Mouse (Mus musculus): ENCODE data around the gene Shq1. TPM values are rescaled to one million over a fixed set of nuclear protein-coding genes. Genes with fewer than 3 reads are reported as not detected.

Shq1 gene
- polyA plus RNA-seq, 1 experiment from 2014 or later: 16.3 TPM

DNA sequence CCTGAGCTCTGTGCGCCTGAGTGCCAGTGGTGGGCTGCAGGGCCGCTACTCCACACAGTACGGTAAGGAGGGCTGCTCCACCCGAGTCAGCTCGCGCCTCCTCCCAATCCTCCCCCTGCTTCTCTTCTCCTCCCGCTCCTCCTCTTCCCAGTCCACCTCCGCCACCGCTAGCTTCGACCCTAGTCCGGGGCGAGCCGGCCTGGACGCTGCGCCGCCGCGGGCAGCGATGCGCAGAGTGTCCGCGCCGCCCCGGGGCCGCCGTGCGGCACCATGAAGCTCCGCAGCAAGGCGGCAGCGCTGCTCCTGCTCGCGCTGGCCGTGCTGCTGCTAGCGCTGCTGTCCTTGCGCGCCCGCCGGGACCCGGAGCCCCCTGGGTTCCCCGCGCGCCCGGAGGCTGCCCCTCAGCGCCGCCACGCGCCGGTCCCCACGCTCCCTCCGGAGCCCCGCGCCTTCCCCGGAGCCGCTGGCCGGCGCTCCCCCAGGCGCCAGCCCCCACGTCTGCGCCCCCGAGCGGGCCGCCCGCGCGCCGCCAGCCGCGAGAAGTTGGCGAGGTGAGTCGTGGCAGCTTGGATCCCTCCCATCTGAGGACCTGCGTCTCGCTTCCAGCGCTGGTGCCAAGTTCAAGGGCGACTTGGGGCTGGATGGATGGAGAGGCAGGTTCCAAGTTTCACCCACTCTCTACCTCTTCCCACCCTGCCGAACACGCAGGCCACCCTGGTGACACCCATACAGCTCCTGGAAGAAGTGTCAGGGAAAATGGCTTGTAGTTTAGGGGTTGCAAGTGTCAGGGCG lies 33.8 kb upstream of the Shq1 start, which contains the start of gene Gxylt2:
Gene Gxylt2 (plus strand): TSS at position 161 of the 792 bp plus-strand sequence.
- Histone ChIP-seq H3K4me2 (replicated peaks) (peak within 1 kb of the TSS; percentile 96), H3K36me3 (no peaks in the 10 kb centered on the region), H3K9ac (peak within 1 kb of the TSS; percentile 78), H3K9me3 (replicated peaks) (no peaks in the 10 kb centered on the region), H3K4me1 (peaks cover 12% of the 10 kb centered on the region), H3K4me3 (peak within 1 kb of the TSS; percentile 70), H3K27me3 (peaks cover 36% of the 10 kb centered on the region), H3K27ac (peak within 1 kb of the TSS; percentile 30; the same call in 1 of the 2 replicates)
- ATAC-seq (ENCODE audit: low FRiP score): peak; percentile 88
- WGBS: 1% methylated on average over 63 of the region's 77 CpGs

DNA sequence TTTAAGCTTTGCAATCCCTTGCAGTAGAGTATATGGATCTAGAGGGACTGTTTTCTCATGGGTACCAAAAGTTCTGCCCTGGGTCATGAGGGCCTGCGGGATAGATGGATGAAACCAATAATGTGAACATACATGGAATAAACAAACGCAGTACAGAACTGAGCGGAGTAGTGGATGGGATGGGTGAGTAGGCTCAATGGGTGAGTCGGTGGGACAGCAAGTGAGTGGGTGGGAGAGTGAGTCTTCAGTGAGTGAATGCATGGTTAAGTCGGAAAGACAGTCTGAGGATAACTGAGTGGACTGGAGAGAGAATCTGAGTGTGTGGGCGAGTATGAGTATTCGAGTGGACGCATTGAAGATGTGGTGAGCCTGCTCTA lies 33.2 kb upstream of the Shq1 start:
- H3K9me3 ChIP-seq (replicated peaks): no peaks in the 10 kb centered on the region
- H3K4me3 ChIP-seq: peak overlapping the region; percentile 70
- no peaks in the 10 kb centered on the region for H3K36me3 ChIP-seq
- peak overlapping the region; percentile 78 for H3K9ac ChIP-seq
- H3K4me1 ChIP-seq: peaks cover 7% of the 10 kb centered on the region; the same call in 1 of the 2 replicates
- H3K27me3 ChIP-seq: peaks cover 36% of the 10 kb centered on the region
- peak; percentile 48; the same call in 1 of the 2 replicates for ATAC-seq (ENCODE audit: low FRiP score)
- H3K27ac ChIP-seq: no peak overlapping the region
- WGBS: 38% methylated on average over 8 of the region's 8 CpGs
- H3K4me2 ChIP-seq (replicated peaks): peak overlapping the region; percentile 96

DNA sequence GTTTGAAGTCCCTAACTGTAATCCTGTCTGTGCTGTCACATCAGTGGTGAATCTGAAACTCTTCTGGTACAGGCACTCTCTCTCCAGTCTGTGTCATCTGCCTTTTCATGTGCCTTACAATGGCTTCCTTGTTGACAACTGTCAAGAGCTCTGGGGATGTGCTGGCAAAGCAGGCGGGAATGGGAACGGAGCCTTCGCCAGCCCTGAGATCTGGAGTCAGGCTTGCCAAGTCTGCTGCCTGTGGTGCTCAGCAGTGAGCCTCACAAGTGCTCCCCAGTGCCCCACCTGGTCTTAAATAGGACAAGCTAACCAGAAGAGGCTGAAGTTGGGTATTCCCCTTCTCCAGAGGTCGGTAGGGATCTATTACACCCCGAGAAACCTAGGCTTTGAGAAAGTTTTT lies 29.8 kb upstream of the Shq1 start:
- Histone ChIP-seq H3K4me2 (replicated peaks) (no peak overlapping the region), H3K27me3 (peaks cover 28% of the 10 kb centered on the region), H3K27ac (no peak overlapping the region), H3K4me1 (peaks cover 7% of the 10 kb centered on the region; the same call in 1 of the 2 replicates), H3K4me3 (no peak overlapping the region), H3K9ac (no peak overlapping the region), H3K36me3 (no peaks in the 10 kb centered on the region), H3K9me3 (replicated peaks) (no peaks in the 10 kb centered on the region)
- no peak for ATAC-seq (ENCODE audit: low FRiP score)
- 68% methylated on average over 5 of the region's 5 CpGs for WGBS

DNA sequence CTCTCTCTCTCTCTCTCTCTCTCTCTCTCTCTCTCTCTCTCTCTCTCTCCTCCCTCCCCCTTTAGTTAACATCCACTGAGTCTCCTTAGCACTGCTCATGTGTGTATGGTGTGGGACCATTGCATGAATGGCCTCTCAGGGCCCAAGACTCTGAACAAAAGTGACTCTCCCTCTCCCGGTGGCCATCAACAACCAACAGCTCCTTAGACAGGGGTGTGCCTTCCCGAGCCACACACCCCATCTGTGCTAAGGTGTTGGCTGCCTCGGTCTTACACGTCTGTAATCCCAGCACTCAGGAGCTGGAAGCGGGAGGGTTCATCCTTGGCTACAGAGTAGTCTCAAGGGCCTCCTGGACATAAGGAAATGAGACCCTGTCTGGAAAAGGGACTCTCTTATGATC lies 29.0 kb upstream of the Shq1 start:
- Histone ChIP-seq H3K9ac (no peak overlapping the region), H3K4me1 (peaks cover 6% of the 10 kb centered on the region; the same call in 1 of the 2 replicates), H3K4me2 (replicated peaks) (no peak overlapping the region), H3K36me3 (no peaks in the 10 kb centered on the region), H3K4me3 (no peak overlapping the region), H3K9me3 (replicated peaks) (no peaks in the 10 kb centered on the region), H3K27ac (no peak overlapping the region), H3K27me3 (peaks cover 24% of the 10 kb centered on the region)
- 84% methylated on average over 5 of the region's 5 CpGs for WGBS
- ATAC-seq (ENCODE audit: low FRiP score): no peak

DNA sequence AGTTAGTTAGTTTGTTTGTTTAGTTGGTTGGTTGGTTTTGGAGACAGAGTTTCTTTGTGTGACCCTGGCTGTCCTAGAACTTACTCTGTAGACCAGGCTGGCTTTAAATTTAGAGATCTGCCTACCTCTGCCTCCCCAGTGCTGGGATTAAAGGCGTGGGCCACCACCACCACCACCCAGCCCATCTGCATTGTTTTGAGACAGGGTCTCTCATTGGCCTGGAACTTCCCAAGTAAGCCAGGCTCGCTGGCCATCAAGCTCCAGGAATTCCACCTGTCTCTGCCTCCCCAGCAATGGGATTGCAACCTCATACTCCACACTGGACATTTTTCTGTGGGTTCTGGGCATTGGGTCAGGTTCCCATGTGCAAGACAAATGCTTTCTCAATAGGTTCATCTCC lies 15.4 kb upstream of the Shq1 start:
- Histone ChIP-seq H3K36me3 (no peaks in the 10 kb centered on the region), H3K9ac (no peak overlapping the region), H3K4me3 (no peak overlapping the region), H3K9me3 (replicated peaks) (no peaks in the 10 kb centered on the region), H3K4me1 (no peaks in the 10 kb centered on the region), H3K4me2 (replicated peaks) (no peak overlapping the region), H3K27ac (no peak overlapping the region), H3K27me3 (no peaks in the 10 kb centered on the region)
- ATAC-seq (ENCODE audit: low FRiP score): no peak
- 78% methylated on average over 2 of the region's 2 CpGs for WGBS

DNA sequence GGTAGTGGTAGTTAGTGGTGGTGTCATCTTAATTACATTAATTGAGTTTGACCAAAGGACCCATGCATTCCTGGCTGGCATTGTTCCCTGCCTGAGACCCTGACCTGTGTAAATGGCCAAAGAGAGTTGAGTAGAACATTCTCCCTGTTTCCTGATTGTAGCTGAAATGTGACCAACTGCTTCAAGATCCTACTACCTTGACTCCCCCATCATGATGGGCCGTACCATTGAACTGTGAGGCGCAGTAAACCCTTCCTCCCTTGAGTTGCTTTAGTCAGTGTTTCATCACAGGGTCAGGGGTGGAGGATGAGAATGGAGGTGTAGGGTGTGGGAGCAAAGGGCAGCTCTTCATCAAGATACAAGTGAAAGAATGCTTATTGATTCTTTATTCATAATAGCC lies 7.7 kb upstream of the Shq1 start:
- H3K4me1 ChIP-seq: no peaks in the 10 kb centered on the region
- ATAC-seq (ENCODE audit: low FRiP score): no peak
- no peaks in the 10 kb centered on the region for H3K27me3 ChIP-seq
- H3K36me3 ChIP-seq: no peaks in the 10 kb centered on the region
- no peak overlapping the region for H3K9ac ChIP-seq
- H3K4me3 ChIP-seq: no peak overlapping the region
- no peak overlapping the region for H3K4me2 ChIP-seq (replicated peaks)
- WGBS: 91% methylated on average over 2 of the region's 2 CpGs
- no peak overlapping the region for H3K27ac ChIP-seq
- H3K9me3 ChIP-seq (replicated peaks): no peaks in the 10 kb centered on the region

DNA sequence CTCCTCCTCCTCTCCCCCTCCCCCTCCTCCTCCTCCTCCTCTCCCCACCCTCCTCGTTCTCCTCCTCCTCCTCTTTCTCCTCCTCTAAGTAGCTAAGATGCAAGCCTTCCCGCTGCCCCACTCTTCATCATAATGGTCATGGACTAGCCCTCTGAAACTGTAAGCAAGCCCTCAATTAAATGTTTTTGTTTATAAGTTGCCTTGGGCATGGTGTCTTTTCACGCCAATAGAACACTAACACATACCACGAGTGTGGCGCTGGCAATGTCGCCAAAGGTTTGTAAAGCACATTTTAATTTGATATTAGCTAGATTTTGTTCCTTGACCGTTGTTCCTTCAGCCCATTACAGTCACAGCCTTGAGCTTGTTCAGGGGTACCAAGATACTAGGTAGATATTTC lies 5.5 kb upstream of the Shq1 start:
- no peak overlapping the region for H3K4me3 ChIP-seq
- no peak overlapping the region for H3K27ac ChIP-seq
- WGBS: 87% methylated on average over 7 of the region's 7 CpGs
- H3K9ac ChIP-seq: no peak overlapping the region
- no peaks in the 10 kb centered on the region for H3K9me3 ChIP-seq (replicated peaks)
- no peak overlapping the region for H3K4me2 ChIP-seq (replicated peaks)
- no peak for ATAC-seq (ENCODE audit: low FRiP score)
- no peaks in the 10 kb centered on the region for H3K27me3 ChIP-seq
- H3K4me1 ChIP-seq: peaks cover 1% of the 10 kb centered on the region; the same call in 1 of the 2 replicates
- no peaks in the 10 kb centered on the region for H3K36me3 ChIP-seq

DNA sequence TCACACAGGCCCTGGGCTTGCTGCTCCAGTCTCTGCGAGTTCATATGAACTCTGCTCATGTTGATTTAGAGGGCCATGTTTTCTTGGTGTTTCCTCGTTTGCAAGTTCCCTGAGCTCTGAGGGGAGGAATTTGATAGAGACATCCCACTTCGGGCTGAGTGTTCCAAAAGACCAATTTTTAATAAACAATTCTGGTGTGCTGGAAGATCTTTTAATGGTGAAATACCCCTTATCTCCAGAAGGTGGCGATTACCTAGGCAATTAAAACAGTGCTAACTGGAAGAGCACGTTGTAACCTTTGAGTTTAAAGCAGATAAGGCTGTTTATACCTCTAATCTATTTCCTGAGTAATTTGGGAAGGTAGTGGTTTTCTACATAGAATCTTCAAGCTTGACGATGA lies 4.0 kb upstream of the Shq1 start:
- ATAC-seq (ENCODE audit: low FRiP score): no peak

DNA sequence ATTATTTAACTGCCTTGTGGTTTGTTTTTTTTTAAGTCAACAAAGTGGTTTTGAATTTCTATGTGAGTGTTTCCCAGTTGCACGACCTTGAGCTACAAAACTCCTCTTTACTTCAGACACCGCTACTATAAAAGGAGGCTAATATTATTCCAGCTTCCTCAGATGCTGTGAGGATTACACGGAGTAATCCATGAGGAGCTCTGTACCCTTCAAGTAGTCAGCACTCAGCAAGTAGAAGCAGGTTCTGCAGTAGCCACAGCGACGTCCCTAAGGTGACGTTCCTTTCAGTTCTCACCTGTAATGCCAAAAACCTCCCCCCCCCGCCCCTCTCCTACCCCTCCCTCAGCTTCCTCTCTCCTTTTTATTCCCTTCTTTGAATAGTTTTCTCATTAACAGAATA lies 444 bp upstream of the Shq1 start:
- no peaks in the 10 kb centered on the region for H3K9me3 ChIP-seq (replicated peaks)
- H3K27me3 ChIP-seq: no peaks in the 10 kb centered on the region
- ATAC-seq (ENCODE audit: low FRiP score): 0 out of 2 replicates have a peak, but pooled peaks have one; percentile 38
- H3K4me3 ChIP-seq: peak overlapping the region; percentile 90
- H3K27ac ChIP-seq: no peak overlapping the region
- H3K4me1 ChIP-seq: peaks cover 10% of the 10 kb centered on the region
- WGBS: 7% methylated on average over 7 of the region's 7 CpGs
- no peaks in the 10 kb centered on the region for H3K36me3 ChIP-seq
- H3K4me2 ChIP-seq (replicated peaks): peak overlapping the region; percentile 92
- H3K9ac ChIP-seq: no peak overlapping the region; the same call in 1 of the 2 replicates

More for the DNA sequence above, 4.0 kb upstream of the Shq1 start:
- H3K9ac ChIP-seq: no peak overlapping the region
- no peaks in the 10 kb centered on the region for H3K9me3 ChIP-seq (replicated peaks)
- 28% methylated on average over 6 of the region's 6 CpGs for WGBS
- peaks cover 10% of the 10 kb centered on the region for H3K4me1 ChIP-seq
- no peak overlapping the region for H3K4me2 ChIP-seq (replicated peaks)
- H3K27ac ChIP-seq: no peak overlapping the region
- H3K36me3 ChIP-seq: no peaks in the 10 kb centered on the region
- no peaks in the 10 kb centered on the region for H3K27me3 ChIP-seq
- H3K4me3 ChIP-seq: no peak overlapping the region

DNA sequence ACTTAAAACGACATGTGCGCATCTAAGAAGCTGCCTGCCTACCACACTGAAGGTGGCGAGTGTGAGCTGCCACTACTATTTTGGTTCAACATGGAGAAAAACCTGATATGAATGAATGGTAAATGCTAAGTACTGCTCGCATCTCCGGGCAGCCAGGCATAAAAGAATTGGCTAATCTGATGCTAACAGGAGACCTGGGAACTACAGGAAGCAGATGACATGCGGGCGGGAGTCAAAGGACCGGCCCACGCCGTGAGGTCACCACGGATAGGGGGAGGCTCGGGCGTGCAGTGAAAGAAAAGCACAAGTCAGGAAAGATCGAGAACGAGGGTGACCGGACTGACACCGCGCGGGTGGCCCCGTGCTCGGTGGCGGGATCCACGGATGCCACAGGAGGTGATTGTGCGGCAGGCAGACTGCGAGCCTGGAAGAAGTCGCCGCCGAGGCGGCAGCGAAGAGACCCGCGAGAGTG lies 551 bp downstream of the Shq1 start:
- H3K4me1 ChIP-seq: peaks cover 10% of the 10 kb centered on the region
- no peaks in the 10 kb centered on the region for H3K27me3 ChIP-seq
- ATAC-seq (ENCODE audit: low FRiP score): peak; percentile 61
- peak overlapping the region; percentile 92 for H3K4me2 ChIP-seq (replicated peaks)
- H3K9ac ChIP-seq: peak overlapping the region; percentile 66
- H3K9me3 ChIP-seq (replicated peaks): no peaks in the 10 kb centered on the region
- H3K4me3 ChIP-seq: peak overlapping the region; percentile 90
- WGBS: under 1% methylated on average over 32 of the region's 32 CpGs
- H3K36me3 ChIP-seq: no peaks in the 10 kb centered on the region
- H3K27ac ChIP-seq: no peak overlapping the region

DNA sequence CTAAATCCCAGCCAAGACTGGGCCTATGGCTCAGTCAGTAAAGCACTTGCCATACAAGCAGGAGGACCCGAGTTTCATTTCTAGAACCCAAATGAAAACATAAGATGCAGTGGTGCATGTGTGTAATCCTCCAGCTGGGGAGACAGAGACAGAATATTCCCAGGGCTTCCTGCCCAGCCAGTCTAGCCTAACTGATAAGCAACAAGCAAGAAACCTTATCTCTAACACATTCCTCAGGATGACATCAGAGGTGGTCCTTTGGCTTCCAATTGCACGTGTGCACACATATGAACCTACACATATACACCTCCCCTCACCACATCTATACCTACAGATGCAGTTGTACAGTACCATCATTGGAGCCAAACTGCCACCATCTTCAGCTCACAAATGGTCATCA lies 2.1 kb downstream of the Shq1 start:
- Histone ChIP-seq H3K9ac (no peak overlapping the region), H3K27ac (no peak overlapping the region), H3K9me3 (replicated peaks) (no peaks in the 10 kb centered on the region), H3K4me1 (peaks cover 10% of the 10 kb centered on the region), H3K36me3 (peaks cover 13% of the 10 kb centered on the region), H3K27me3 (no peaks in the 10 kb centered on the region), H3K4me3 (no peak overlapping the region), H3K4me2 (replicated peaks) (no peak overlapping the region)
- WGBS: 82% methylated on average over 2 of the region's 2 CpGs
- no peak for ATAC-seq (ENCODE audit: low FRiP score)

DNA sequence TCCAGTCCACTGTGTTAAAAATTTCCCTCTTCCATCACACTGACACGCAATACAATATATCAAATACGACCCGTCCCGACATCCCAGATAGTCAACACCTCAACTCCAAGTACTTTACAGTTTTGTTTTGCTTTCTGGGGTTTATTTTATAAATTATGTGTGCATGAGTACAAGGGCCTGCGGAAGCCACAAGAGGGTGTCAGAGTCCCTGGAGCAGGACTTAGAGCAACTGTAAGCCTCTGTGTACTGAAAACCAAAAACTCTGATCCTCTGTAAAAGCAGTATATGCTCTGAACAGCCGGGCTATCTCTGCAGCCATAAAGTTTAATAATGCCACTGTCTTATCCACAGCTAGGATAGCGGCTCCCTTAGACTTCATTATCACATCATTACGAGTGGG lies 3.3 kb downstream of the Shq1 start:
- Histone ChIP-seq H3K9ac (no peak overlapping the region), H3K9me3 (replicated peaks) (no peaks in the 10 kb centered on the region), H3K36me3 (peaks cover 24% of the 10 kb centered on the region), H3K27ac (no peak overlapping the region), H3K4me2 (replicated peaks) (no peak overlapping the region), H3K4me3 (no peak overlapping the region), H3K27me3 (no peaks in the 10 kb centered on the region), H3K4me1 (peaks cover 10% of the 10 kb centered on the region)
- no peak for ATAC-seq (ENCODE audit: low FRiP score)
- WGBS: 88% methylated on average over 8 of the region's 8 CpGs

DNA sequence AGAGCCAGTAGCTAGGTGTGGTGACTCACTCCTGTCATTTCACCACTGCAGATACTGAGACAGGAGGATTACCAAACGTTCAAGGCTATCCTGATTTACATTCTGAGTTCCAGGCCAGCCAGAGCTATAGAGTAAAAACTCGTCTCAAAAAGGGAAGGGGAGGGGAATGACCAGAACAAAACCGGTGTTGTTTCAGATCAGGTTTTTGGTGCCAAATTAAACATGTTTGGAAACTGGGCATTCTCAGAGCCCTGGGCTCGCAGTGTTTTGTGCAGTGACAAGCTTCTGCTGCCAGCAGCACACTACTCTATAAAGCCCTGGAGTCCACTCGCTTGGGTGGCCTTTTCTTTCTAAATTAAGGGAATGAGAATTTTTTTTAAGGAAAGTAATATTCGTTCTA lies 8.7 kb downstream of the Shq1 start:
- no peak overlapping the region for H3K4me3 ChIP-seq
- no peaks in the 10 kb centered on the region for H3K9me3 ChIP-seq (replicated peaks)
- no peak overlapping the region for H3K27ac ChIP-seq
- WGBS: 85% methylated on average over 6 of the region's 6 CpGs
- H3K27me3 ChIP-seq: no peaks in the 10 kb centered on the region
- peaks cover 33% of the 10 kb centered on the region for H3K36me3 ChIP-seq
- H3K9ac ChIP-seq: no peak overlapping the region
- no peaks in the 10 kb centered on the region for H3K4me1 ChIP-seq
- H3K4me2 ChIP-seq (replicated peaks): no peak overlapping the region
- ATAC-seq (ENCODE audit: low FRiP score): no peak

All from hindbrain, embryonic 12.5 days (tissue).